Mouse (Mus musculus) heart, embryonic 16.5 days (tissue): ENCODE data around the gene Hepacam. TPM values are rescaled to one million over a fixed set of nuclear protein-coding genes. Genes with fewer than 3 reads are reported as not detected.

ENCODE experiments used
- ATAC-seq: fragments of 200-750 bp; cut with Nextera tagmentation; replicated peaks from 2 replicates; pipeline ENCODE4 v1.8.0; 2017; ENCODE audit warnings: moderate number of reproducible peaks; ENCODE audit not compliant: insufficient read depth, low FRiP score; ENCODE audit errors: extremely low read depth
- H3K27ac ChIP-seq: fragments of 300-500 bp; sonication (generic); 2 replicates; pipeline ENCODE4 v1.5.1; 2014; ENCODE audit warnings: mild to moderate bottlenecking, low read length, control low read depth, moderate library complexity
- H3K27me3 ChIP-seq: fragments of 300-500 bp; sonication (generic); 2 replicates; pipeline ENCODE4 v1.6.1; 2014; ENCODE audit warnings: low read length, mixed read lengths; ENCODE audit not compliant: control insufficient read depth, insufficient read depth
- H3K36me3 ChIP-seq: fragments of 300-500 bp; sonication (generic); 2 replicates; pipeline ENCODE4 v1.6.1; 2014; ENCODE audit not compliant: control insufficient read depth, insufficient read depth
- H3K4me1 ChIP-seq: fragments of 300-500 bp; sonication (generic); 2 replicates; pipeline ENCODE4 v1.6.1; 2014; ENCODE audit warnings: low read length, mixed read lengths; ENCODE audit not compliant: control insufficient read depth, insufficient read depth
- H3K4me2 ChIP-seq: fragments of 300-500 bp; sonication (generic); 2 replicates; pipeline ENCODE4 v1.6.1; 2014; ENCODE audit warnings: low read depth, mild to moderate bottlenecking, control low read depth, low read length
- H3K4me3 ChIP-seq: fragments of 300-500 bp; sonication (generic); 2 replicates; pipeline ENCODE4 v1.5.1; 2014; ENCODE audit warnings: mild to moderate bottlenecking, control low read depth, low read length
- H3K9ac ChIP-seq: fragments of 300-500 bp; sonication (generic); 2 replicates; pipeline ENCODE4 v1.6.1; 2014; ENCODE audit warnings: low read length, control low read depth
- H3K9me3 ChIP-seq: fragments of 300-500 bp; sonication (generic); replicated peaks from 2 replicates; pipeline ENCODE4 v1.6.1; 2016; ENCODE audit warnings: low read length; ENCODE audit not compliant: control insufficient read depth
- WGBS: fragments of 180-500 bp; shearing (Covaris S2); extraction: QIAGEN DNeasy Blood & Tissue Kit; methylation state at CpG from one replicate; pipeline ENCODE4 v1.1.7; 2014; 5-methylcytosine and 5-hydroxymethylcytosine counted together
- polyA plus RNA-seq: library from polyadenylated mRNA; unstranded; fragments of >200 nt; fragmentation: Nextera tagmentation; extraction: Ambion mirVana; gene quantifications from 2 replicates; pipeline ENCODE4 v1.2.1, GENCODE M21; 2015

The Hepacam gene
- polyA plus RNA-seq, 1 experiment from 2014 or later, result 0.08 TPM

GRCm38 (mm10) chr9:37435616-37436015, 68.5 kb downstream of the Hepacam start:
- Histone ChIP-seq H3K9me3 (no peaks in the 10 kb centered on the region), H3K4me2 (no peak overlapping the region), H3K36me3 (no peaks in the 10 kb centered on the region), H3K9ac (no peak overlapping the region), H3K4me3 (no peak overlapping the region), H3K4me1 (peaks cover 20% of the 10 kb centered on the region), H3K27ac (no peak overlapping the region), H3K27me3 (peaks cover 55% of the 10 kb centered on the region)
- 12% methylated on average over 4 of the region's 4 CpGs for WGBS
- no peak for ATAC-seq

Other genes starting within 250 kb of the Hepacam start
- gene Pknox2, start 219.9 kb upstream of the Hepacam start, polyA plus RNA-seq, result 3.9 and 4.6 TPM in 2 replicates
- 10.0 and 10.5 TPM in 2 replicates for gene Tmem218, start 159.1 kb upstream of the Hepacam start, polyA plus RNA-seq
- 1.6 and 2.5 TPM in 2 replicates for gene Slc37a2, start 111.6 kb upstream of the Hepacam start, polyA plus RNA-seq
- 3.8 and 4.6 TPM in 2 replicates for gene Ccdc15, start 18.9 kb upstream of the Hepacam start, polyA plus RNA-seq
- 9.2 and 11.2 TPM in 2 replicates for gene Robo4, start 34.5 kb downstream of the Hepacam start, polyA plus RNA-seq
- not detected in 2 replicates for gene Robo3, start 65.9 kb downstream of the Hepacam start, polyA plus RNA-seq
- gene Msantd2, start 122.0 kb downstream of the Hepacam start, polyA plus RNA-seq, result 11.1 and 11.4 TPM in 2 replicates
- gene Esam, start 160.7 kb downstream of the Hepacam start, polyA plus RNA-seq, result 92.1 and 101 TPM in 2 replicates
- 2.1 and 5.3 TPM in 2 replicates for gene Vsig2, start 171.9 kb downstream of the Hepacam start, polyA plus RNA-seq
- 3.4 and 4.3 TPM in 2 replicates for gene Nrgn, start 185.6 kb downstream of the Hepacam start, polyA plus RNA-seq
- gene Siae, start 188.3 kb downstream of the Hepacam start, polyA plus RNA-seq, result 9.2 and 10.9 TPM in 2 replicates
- 7.6 and 7.9 TPM in 2 replicates for gene Spa17, start 246.4 kb downstream of the Hepacam start, polyA plus RNA-seq